Mouse (Mus musculus): ENCODE measurements around the gene Stap2. TPM values are rescaled to one million over a fixed set of nuclear protein-coding genes. Genes with fewer than 3 reads are reported as not detected.

The Stap2 gene
- total and polyA plus RNA-seq, 2 experiments from 2014 or later, result 2.2 to 4.3 TPM

DNA sequence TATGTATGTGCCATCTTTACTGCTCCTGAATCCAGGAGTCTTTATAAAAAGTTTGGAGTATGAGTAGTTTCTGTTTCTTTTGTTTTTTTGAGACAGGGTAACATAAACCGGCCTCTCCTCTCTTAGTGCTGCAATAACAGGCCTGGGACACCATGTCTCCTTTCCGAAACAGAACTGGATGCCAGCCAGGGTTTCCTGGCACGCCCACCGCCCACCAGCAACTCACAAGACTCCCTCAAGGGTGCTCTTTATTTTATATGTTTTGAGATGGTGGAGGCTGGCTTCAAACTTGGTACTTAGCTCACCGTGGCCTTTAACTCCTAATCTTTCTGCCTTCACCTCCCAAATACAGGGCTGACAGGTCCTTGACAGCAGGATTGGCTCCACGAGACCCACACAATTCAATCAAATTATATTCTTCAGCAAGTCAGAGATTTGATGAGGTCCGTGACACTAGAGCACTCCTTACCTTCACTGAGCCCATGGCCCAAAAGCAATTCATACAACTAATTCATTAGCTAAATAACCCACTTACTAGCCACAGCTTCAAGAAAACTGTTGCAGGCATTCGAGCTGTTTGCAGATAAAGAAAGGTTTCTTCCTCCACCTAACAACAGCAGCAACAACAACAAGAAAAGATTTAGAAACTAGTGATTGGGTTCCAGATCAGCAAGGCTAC lies 33.3 kb upstream of the Stap2 start:
- no peak for DNase-seq
- peaks cover 9% of the 10 kb centered on the region for H3K36me3 ChIP-seq (ENCODE audit: insufficient read depth)
- no peak overlapping the region for H3K9ac ChIP-seq
- H3K4me2 ChIP-seq (ENCODE audit: low read depth), result no peak overlapping the region
- no peak for TF ChIP-seq CTCF (IDR thresholded peaks at IDR 0.05; ENCODE audit: low read depth)
- no peak overlapping the region for H3K4me3 ChIP-seq (ENCODE audit: low read depth, low read length)
- no peaks in the 10 kb centered on the region for H3K9me3 ChIP-seq (ENCODE audit: low read length)
- no peak overlapping the region for H3K27ac ChIP-seq (ENCODE audit: low read depth, low read length)
- no peaks in the 10 kb centered on the region for H3K27me3 ChIP-seq (ENCODE audit: insufficient read depth, low read length)
- 80% methylated on average over 8 of the region's 8 CpGs for WGBS
- peaks cover 8% of the 10 kb centered on the region; the same call in 1 of the 2 replicates for H3K4me1 ChIP-seq (ENCODE audit: insufficient read depth)
- no peak for ATAC-seq

DNA sequence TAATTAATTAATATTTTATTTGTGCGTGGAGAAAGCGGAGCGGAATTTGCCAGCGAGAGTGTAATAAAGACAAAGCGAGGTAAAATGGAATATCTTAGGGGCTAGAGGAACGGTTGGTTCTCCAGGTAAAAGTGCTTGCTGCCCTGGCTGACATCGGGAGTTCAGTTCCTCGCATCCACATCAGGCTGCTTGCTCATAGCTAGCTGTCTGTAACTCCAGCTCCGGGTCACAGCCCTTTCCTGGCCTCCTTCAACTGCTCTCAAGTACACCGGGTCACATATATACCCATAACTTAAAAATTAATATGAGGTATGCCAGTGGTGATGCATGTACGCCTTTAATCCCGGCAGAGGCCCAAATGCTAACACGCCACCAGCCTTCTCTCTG lies 31.5 kb upstream of the Stap2 start:
- H3K27ac ChIP-seq (ENCODE audit: low read depth, low read length), result no peak overlapping the region

DNA sequence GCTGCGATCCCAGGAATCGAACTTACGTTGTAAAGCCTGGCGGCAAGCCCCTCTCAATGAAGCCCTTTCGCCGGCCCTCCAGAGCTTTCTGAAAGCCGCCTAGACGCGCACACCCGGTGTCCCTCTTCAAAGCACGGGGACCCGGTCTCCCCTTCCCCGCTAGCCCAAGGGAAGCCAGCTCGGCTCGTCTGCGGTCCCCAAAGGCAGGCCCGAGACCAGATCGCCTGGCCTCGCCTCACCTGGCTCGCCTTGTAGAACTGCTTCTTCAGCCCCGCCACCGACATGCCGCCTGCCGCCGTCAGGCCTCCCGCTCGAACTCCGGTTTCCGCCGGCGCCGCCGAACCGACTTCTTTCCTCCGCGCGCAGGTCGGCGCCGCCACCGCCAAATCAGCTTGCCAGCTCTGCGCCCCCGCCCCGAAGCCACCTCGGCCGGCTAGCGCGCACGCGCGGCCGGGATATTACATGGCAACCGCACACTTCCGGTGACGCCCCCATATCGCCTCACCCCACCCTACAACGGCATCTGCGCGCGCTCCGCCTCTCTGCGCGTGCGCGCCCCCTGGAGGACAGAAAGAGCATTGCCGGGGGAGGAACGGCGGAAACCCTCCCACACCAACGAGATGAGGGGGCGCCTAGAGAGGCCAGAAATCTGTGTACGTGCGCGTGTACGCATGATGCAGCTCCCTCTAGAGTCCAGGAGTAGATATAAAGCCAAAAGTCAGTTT lies 31.0 kb upstream of the Stap2 start, which contains the start of gene Sh3gl1:
TSS of gene Sh3gl1 (minus strand) at position 460 of the 725 bp plus-strand sequence.
- Histone ChIP-seq H3K9ac (peak within 1 kb of the TSS; percentile 68), H3K4me1 (ENCODE audit: insufficient read depth) (peaks cover 8% of the 10 kb centered on the region; the same call in 1 of the 2 replicates), H3K4me2 (ENCODE audit: low read depth) (peak within 1 kb of the TSS; percentile 53), H3K4me3 (ENCODE audit: low read depth, low read length) (peak within 1 kb of the TSS; percentile 71), H3K27ac (ENCODE audit: low read depth, low read length) (peak within 1 kb of the TSS; percentile 82), H3K36me3 (ENCODE audit: insufficient read depth) (peaks cover 9% of the 10 kb centered on the region), H3K9me3 (ENCODE audit: low read length) (no peaks in the 10 kb centered on the region), H3K27me3 (ENCODE audit: insufficient read depth, low read length) (no peaks in the 10 kb centered on the region)
- TF ChIP-seq CTCF (IDR thresholded peaks at IDR 0.05; ENCODE audit: low read depth), result peak; percentile 100
- ATAC-seq (peak; percentile 91), DNase-seq (peak; percentile 100)
- WGBS, result under 1% methylated on average over 74 of the region's 74 CpGs

More for the DNA sequence above, 31.5 kb upstream of the Stap2 start:
- Histone ChIP-seq H3K4me2 (ENCODE audit: low read depth) (peak overlapping the region; percentile 45), H3K27me3 (ENCODE audit: insufficient read depth, low read length) (no peaks in the 10 kb centered on the region), H3K9ac (peak overlapping the region; percentile 39; the same call in 1 of the 2 replicates), H3K4me3 (ENCODE audit: low read depth, low read length) (peak overlapping the region; percentile 24; the same call in 1 of the 2 replicates), H3K9me3 (ENCODE audit: low read length) (no peaks in the 10 kb centered on the region), H3K4me1 (ENCODE audit: insufficient read depth) (peaks cover 8% of the 10 kb centered on the region; the same call in 1 of the 2 replicates), H3K36me3 (ENCODE audit: insufficient read depth) (peaks cover 9% of the 10 kb centered on the region)
- WGBS, result 40% methylated on average over 13 of the region's 13 CpGs
- no peak for TF ChIP-seq CTCF (IDR thresholded peaks at IDR 0.05; ENCODE audit: low read depth)
- DNase-seq (no peak), ATAC-seq (0 out of 2 replicates have a peak, but pooled peaks have one; percentile 2)

DNA sequence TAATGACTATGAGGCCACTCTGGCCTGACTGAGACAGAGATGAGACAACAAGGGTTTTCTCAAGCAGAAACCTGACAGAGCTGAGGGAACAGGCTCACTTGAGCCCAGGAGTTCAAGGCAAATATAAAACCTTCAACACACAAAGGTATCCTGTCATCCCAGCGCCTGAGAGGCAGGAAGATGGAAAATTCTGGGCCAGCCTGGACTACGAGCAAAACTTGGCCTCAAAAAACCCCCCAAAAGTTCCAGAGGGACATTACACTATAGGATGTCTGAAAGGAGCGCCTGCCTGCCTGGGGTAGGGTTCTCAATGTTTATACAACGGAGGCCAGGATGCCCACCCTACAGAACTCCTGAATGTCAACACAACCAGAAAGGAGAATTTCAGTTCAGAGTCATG lies 29.8 kb upstream of the Stap2 start:
- Histone ChIP-seq H3K27me3 (ENCODE audit: insufficient read depth, low read length) (no peaks in the 10 kb centered on the region), H3K27ac (ENCODE audit: low read depth, low read length) (no peak overlapping the region), H3K9me3 (ENCODE audit: low read length) (no peaks in the 10 kb centered on the region), H3K4me1 (ENCODE audit: insufficient read depth) (peaks cover 2% of the 10 kb centered on the region; the same call in 1 of the 2 replicates), H3K4me2 (ENCODE audit: low read depth) (peak overlapping the region; percentile 53), H3K36me3 (ENCODE audit: insufficient read depth) (peaks cover 12% of the 10 kb centered on the region), H3K4me3 (ENCODE audit: low read depth, low read length) (no peak overlapping the region; the same call in 1 of the 2 replicates), H3K9ac (0 out of 2 replicates have a peak overlapping the region, but pooled peaks have one; percentile 68)
- TF ChIP-seq CTCF (IDR thresholded peaks at IDR 0.05; ENCODE audit: low read depth), result no peak
- ATAC-seq (no peak), DNase-seq (no peak)
- WGBS, result 81% methylated on average over 4 of the region's 4 CpGs

DNA sequence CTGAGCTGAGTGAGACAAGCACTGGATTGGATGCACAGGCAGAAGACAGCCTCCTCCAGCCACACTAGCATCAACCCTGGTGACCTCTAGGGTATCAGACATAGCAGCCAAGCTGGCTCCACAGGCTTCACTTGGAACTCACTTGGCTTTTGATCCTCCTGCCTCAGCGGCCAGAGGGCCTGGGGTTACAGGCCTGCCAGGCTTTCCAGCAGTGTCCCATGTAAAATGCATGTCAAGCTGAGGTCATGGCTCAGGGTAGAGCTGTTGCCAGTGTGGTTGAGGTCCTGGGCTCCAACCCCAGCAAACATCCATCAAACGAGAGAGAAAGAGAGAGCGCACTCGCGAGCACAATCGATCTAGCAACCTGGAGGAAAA lies 29.3 kb upstream of the Stap2 start:
- Histone ChIP-seq H3K36me3 (ENCODE audit: insufficient read depth) (peaks cover 12% of the 10 kb centered on the region), H3K27ac (ENCODE audit: low read depth, low read length) (no peak overlapping the region), H3K4me1 (ENCODE audit: insufficient read depth) (peaks cover 2% of the 10 kb centered on the region; the same call in 1 of the 2 replicates), H3K9me3 (ENCODE audit: low read length) (no peaks in the 10 kb centered on the region), H3K9ac (no peak overlapping the region), H3K27me3 (ENCODE audit: insufficient read depth, low read length) (no peaks in the 10 kb centered on the region), H3K4me2 (ENCODE audit: low read depth) (no peak overlapping the region), H3K4me3 (ENCODE audit: low read depth, low read length) (no peak overlapping the region)
- WGBS, result 91% methylated on average over 6 of the region's 6 CpGs
- TF ChIP-seq CTCF (IDR thresholded peaks at IDR 0.05; ENCODE audit: low read depth), result no peak
- DNase-seq (no peak), ATAC-seq (no peak)

DNA sequence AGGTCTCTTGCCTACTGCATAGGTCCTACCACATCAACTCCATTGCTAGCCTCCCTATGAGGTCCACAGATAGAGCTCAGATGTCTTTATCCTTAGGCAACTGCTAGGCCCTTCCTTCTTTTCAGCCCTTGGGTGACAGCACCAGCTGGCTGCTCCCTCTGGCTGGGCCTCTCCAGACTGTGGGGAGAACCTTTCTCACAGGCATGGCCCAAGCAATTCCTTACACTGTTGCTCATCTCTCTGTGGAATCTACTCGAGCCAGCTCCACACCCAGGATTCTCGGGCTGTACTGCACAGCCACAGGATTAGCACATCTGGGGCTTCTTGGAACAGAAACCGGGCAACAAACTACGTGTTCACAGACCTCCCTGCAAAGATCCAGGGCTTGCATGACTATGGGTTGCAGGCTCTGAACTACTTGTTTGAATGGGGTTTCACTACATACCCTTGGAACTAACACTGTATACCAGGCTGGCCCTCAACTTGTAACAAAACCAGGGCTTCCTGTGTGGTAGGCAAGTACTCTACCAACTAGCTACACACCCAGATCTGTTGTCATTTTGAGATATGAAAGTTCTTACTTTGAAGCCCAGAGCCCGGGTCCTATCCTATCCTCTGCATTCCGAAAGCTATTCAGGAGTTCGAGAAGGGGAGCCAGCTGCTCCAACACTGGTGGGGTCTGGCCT lies 28.8 kb upstream of the Stap2 start:
- no peak for ATAC-seq

More for the DNA sequence above, 28.8 kb upstream of the Stap2 start:
- DNase-seq, result no peak
- WGBS, result 91% methylated on average over 7 of the region's 7 CpGs
- H3K9me3 ChIP-seq (ENCODE audit: low read length), result no peaks in the 10 kb centered on the region
- no peak overlapping the region for H3K4me3 ChIP-seq (ENCODE audit: low read depth, low read length)
- peaks cover 12% of the 10 kb centered on the region for H3K36me3 ChIP-seq (ENCODE audit: insufficient read depth)
- H3K27me3 ChIP-seq (ENCODE audit: insufficient read depth, low read length), result no peaks in the 10 kb centered on the region
- H3K4me2 ChIP-seq (ENCODE audit: low read depth), result no peak overlapping the region
- no peak for TF ChIP-seq CTCF (IDR thresholded peaks at IDR 0.05; ENCODE audit: low read depth)
- H3K9ac ChIP-seq, result no peak overlapping the region
- peaks cover 2% of the 10 kb centered on the region; the same call in 1 of the 2 replicates for H3K4me1 ChIP-seq (ENCODE audit: insufficient read depth)
- H3K27ac ChIP-seq (ENCODE audit: low read depth, low read length), result no peak overlapping the region
